Mouse (Mus musculus) left cerebral cortex, adult 8-10 months (tissue): Measurements from ENCODE around the gene Tenm4. TPM values are rescaled to one million over a fixed set of nuclear protein-coding genes. Genes with fewer than 3 reads are reported as not detected.
"Not testable (repeated sequence)": the region's sequence is repeated elsewhere in the genome, so short reads cannot be mapped to it uniquely, and the experiment has no call there.

Experiments used
- DNase-seq, 2 experiments: peaks; one replicate each; pipeline ENCODE4 v3.0.0; 2022; ENCODE audit warnings: low spot score in 2 of 2
- microRNA-seq, 2 experiments: library from miRNA; unstranded; fragments of <30 nt; microRNA quantifications; one replicate each; pipeline ENCODE4 v1.2.0; 2022
- total RNA-seq, 4 experiments: library from RNA; stranded (reverse); gene quantifications; 2 replicates each; pipeline ENCODE4 v1.2.4; 2022

The Tenm4 gene
- total RNA-seq, 4 experiments from 2014 or later = 118 to 143 (median 135) TPM

GRCm38 (mm10) chr7:96943715-96944377 lies 772.8 kb downstream of the Tenm4 start:
- DNase-seq = no peak

GRCm38 (mm10) chr7:96946501-96946900 lies 775.5 kb downstream of the Tenm4 start:
- not testable (repeated sequence) for DNase-seq

GRCm38 (mm10) chr7:96951281-96952051 lies 780.4 kb downstream of the Tenm4 start, which contains the start of gene Nars2:
Gene Nars2, plus strand, starts transcription at chr7:96951505.
- DNase-seq = peak; percentile 73 to 93

- no peak for DNase-seq
Measured at GRCm38 (mm10) chr7:96952094-96952493, 781.0 kb downstream of the Tenm4 start.

- no peak for DNase-seq
Measured at GRCm38 (mm10) chr7:96959168-96959567, 788.1 kb downstream of the Tenm4 start.

Small RNA genes within 50 kb of the gene (microRNA-seq; reads per million reads assigned to microRNA genes)
- gene Mir6394 (0 reads per million in 2 experiments), gene Mir708 (2,617 to 2,898 reads per million in 2 experiments)
